Mouse (Mus musculus) hematopoietic stem cell, adult 5-6 weeks (primary cell): ENCODE data around the gene Txndc11. TPM values are rescaled to one million over a fixed set of nuclear protein-coding genes. Genes with fewer than 3 reads are reported as not detected.

Experiments used
- ATAC-seq, 2 experiments: fragments of 125-278 bp in 1 of 2; replicated peaks in 1 of 2; 2 replicates each; pipeline ENCODE4 v1.8.0; 2016 to 2017; ENCODE audit warnings: inconsistent platforms in 2 of 2, mild to moderate bottlenecking in 2 of 2, moderate number of reproducible peaks in 2 of 2, low read depth in 1 of 2, moderate TSS enrichment in 1 of 2; ENCODE audit not compliant: low FRiP score in 2 of 2, poor library complexity in 2 of 2, severe bottlenecking in 2 of 2, insufficient read depth in 1 of 2, low TSS enrichment in 1 of 2
- total RNA-seq: library from RNA; stranded (forward); fragments of 172-1452, 232-1000 nt; gene quantifications from 2 replicates; pipeline ENCODE4 v1.2.3, GENCODE M21; 2017

The Txndc11 gene
- total RNA-seq, 1 experiment from 2014 or later = 19.6 TPM

DNA sequence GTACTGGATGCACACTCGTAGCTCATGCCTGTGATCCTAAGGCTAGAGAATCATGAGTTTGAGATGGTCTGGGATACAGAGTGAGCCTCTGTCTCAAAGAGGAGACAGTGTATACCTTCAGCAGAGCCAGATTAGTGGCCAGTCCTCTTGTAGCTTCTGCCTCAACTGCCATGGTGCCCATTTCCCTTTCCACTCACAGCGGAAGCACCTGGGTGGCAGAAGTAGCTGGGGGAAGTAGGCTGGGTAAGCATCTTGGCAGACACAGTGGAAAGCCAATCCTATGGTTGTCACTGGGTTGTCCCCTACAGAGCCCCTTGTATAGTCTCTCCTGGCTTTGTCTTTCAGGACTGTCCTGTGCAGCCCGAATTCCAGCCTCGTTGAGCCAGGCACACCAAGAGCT lies 62.6 kb downstream of the Txndc11 start:
- peak; percentile 43 to 48; a peak in 3 of 4 replicates for ATAC-seq

DNA sequence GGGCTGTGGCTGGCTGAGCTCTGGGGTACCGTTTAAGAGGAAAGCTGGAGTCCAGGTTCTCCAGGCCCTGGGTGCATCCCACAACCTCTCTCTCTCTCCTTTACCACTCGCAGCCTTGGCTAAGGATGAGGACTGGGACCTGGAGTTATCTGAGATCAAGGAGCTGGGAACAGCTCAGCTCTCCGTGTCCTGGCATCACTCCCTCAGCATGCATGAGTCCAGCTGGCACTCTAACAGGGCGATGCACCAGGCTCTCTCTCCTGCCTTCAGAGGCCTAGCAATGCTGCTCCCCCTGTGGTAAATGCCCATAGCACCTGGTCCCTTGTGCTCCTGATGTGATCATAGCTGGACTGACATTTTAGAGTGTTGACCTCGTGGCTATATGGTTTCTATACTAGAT lies 63.3 kb downstream of the Txndc11 start:
- ATAC-seq = no peak

DNA sequence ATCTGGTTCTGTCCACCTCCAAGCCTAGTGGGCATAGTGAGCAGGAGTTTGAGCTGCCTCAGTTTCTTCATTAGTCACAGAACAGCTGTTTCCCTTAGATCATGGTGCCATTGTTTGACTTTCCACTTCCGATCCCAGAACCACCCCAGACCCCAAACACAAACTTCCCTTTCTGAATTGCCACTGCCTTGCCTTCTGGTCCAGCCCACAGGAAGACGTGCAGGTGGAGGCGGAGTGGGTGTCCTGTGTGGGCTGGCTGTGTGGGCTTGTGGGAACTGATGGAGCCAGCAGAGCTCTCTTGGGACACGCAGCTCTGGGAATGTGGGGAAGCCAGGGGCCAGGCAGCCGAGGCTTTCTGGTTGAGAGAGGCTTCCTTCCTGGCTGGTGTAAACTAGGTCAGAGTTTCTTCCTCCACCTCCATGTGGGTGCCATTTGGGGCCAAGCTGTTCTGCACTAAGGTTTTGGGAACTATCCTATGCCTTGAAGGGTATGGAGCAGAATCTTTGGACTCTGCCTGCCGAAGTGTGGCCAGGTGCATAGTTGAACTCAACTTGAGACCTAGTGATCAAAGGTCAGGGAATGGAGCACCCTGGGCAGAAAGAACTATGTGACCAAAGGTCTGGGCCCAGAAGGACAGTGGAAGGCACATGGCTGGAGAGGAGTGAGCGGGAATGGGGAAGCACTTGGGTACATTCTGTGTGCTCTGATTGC lies 64.6 kb downstream of the Txndc11 start:
- peak; percentile 47 to 49 for ATAC-seq

DNA sequence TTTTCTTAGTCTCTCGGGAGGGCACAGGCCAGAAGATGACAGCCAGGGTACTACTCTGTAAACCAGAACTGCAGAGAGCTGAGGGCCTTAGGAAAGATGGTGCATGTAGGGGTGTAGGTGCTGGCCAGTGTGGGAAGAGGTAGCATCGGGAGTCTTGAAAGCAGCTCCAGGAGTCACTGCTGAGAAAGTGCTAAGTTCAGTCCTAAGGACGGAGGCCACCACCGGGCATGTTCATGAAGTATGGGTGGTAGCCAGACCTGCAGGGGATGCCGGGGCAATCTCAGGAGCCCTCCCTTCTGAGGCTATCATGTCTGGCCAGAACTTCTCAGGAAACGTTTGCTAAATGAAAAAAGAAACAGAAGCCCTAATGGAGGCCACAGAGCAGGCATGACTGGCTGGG lies 65.2 kb downstream of the Txndc11 start:
- no peak for ATAC-seq

DNA sequence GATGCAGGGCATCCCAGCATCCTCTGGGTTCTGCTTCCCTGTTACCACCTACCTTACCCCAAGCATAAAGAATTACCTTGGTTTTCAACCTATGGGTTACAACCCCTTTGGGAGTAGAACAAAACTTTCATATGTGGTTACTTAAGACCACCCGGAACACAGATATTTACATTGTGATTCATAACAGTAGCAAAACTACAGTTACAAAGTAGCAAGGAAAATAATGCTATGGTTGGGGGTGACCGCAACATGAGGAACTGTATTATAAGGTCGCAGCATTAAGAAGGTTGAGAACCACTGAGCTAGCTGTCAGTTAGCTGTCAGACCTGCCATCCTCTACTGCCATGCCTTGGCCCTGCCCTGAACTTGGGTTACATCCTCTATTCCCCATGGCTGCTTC lies 65.8 kb downstream of the Txndc11 start:
- ATAC-seq = no peak

DNA sequence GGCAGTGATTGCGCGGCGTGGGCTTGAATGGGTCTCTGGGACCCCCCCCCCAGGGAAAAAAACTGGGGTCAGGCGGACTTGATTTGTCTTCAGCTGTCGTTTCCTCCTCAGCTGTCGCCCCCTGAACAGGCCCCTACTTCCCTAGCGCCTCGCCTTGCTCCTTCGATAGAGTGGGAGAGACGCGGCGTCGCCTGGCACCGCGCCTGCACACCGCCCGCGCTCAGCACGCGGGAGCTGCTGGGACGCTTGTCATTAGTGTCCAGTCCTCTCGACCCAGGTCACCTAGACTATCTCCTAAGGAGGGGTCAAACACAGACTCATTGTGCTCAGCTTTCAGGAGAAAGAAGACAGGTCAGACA lies 67.6 kb downstream of the Txndc11 start:
- ATAC-seq = no peak

DNA sequence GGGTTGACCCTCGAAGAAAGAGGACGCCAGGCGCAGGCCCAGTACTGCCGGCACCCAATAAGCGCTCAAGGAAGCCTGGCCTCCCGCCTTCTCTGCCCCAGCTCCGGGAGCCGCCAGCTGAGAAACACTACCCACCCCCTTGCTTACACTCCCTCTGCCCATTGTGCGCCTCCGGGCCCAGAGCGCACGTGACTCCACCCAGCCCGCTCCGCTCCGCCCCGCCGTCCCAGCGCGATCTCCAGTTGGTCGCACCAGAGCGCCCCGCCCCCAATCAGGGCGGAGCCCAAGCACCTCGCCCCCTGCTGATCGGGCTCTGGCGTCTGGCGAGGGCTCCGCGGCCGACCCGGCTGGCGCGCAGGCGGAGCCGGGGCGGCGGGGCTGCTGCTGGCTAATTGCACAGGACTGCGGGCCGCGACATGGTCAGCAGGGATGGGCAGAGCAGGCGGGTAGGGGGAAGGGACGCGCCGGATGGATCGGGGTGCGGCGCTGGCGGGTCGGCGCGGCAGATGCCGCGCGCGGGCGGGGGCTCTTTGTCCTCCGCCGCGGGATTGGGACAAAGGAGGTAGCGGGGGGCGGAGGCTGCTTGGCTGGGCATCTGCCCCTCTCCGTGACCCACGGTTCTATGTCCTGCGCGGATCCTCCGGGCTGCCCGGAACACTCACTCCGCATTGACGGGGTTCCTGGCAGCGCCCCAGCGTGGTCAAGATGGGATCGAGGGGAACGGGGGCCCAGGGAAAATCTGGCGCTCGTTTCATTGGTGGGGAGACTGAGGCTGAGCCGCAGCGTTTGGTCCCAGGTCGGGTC lies 68.2 kb downstream of the Txndc11 start, which contains the start of gene Litaf:
TSS of gene Litaf (minus strand) at position 129 of the 804 bp plus-strand sequence.
- ATAC-seq = peak; percentile 88 to 92

DNA sequence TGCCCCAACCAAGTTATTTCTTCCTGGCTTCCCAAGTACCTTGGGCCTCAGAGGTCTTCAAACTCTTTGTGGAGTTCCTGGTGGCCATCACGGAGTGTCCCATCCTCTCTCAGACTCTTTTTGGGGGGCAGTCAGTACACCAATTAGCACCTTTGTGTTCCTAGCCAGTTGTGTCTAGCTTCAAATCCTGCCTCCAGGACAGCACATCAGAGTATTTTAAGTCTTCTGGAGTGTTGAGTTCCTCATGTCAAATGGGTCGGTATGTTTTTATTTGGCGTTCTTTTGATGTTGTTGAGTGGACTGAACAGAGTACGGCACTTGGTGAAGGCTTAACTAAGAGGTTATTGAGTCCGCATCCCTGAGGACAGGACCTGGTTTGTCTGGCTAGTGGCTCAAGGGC lies 69.0 kb downstream of the Txndc11 start:
- ATAC-seq = no peak

DNA sequence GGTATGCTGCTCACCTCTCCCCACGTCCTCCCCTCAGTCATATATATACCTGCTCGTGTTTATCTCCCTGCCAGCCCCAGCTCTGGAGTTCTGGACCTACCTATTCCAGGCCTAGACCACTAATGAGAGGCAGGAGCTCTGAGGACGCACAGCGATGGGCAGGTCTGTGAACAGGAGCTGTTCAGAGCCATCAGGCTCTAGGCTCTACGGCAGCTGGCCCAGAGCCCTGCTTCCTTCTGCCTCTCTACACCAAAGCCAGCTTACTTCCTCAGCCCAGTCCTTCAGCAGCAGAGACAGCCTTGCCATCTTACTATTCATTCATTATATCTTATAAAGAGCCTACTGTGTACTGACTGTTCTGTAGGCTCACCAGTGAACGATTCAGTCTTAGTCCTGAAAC lies 69.7 kb downstream of the Txndc11 start:
- no peak for ATAC-seq

DNA sequence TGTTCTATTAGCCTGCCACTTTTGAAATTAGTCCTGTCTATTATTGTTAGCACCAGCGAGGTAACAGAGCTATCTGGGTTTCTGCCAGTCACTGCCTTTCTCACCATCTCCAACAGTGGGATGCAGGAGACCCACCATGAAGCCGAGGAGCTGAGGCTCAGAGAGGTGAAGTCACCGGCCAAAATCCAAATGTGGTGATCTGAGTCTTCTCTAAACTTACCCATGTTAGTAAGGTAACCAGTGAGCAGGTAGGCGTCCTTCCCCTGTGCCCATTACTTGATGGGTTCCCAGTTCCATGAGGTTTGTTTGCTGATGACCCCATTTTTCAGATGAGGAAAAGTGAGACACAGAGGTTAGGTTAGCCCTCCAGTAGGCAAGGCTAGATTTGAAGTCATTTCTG lies 70.1 kb downstream of the Txndc11 start:
- no peak for ATAC-seq

DNA sequence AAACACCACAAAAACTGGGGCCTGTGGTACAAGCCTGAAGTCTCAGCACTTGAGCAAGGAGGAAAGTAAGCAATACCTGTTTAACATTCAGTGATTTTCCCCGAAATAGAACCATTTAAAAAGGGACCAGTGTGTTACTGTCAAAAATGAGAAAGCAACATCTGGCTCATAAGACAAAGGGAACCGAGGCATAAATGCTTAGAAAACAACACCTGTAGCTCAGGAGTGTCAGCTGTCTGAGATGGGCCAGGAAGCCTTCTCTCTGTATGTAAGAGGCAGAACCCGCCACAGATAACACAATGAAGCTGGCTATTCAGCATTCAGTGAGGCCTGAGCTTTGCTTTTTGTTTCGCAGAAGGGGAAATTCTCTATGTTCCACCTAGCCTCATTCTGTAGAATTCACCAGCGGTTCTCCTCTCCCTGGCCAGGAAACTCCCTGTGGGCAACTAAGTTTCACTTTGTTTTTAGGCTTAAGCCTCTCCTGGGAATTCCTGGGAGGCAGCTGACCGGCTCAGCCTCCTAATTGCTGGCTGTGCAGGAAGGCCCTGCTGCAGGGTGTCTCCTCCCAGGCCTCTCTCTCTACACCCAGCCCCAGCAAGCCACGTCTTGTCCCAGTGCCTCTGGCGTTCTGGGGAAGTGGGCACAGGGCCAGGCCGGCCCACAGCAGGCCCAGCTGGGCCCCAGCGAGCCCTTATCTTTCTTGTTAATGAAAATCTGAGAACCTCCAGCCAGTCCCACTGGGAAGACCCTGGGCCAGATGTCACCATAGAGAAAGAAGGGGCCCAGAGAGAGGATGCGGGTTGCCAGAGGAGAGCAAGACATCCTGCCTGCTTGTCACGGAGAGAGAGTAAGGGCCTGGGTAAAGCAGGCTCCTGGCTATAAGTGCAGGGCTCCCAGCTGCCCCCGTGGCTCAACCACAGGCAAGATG lies 71.4 kb downstream of the Txndc11 start:
- ATAC-seq = peak; percentile 31 to 34; a peak in 3 of 4 replicates

DNA sequence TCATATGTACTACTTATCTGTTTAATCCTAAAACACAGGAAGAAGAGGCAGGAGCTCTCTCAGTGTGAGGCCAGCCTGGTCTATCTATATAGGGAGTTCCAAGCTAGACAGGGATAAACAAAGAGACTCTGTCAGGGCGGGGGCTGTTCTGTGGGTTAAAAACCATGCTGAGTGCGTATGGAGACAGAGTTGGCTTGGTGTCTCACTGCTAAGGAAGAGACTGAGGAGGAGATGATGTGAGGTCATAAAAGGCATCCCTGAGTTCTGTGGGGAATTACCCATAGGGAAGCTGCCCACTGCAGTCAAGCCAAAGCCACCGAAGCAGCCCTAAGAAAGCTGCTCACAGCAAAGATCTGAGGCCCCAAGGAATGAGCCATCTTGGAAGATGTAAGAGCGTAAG lies 73.8 kb downstream of the Txndc11 start, which contains the start of gene Snn:
TSS of gene Snn (plus strand) at position 301 of the 400 bp plus-strand sequence.
- ATAC-seq = no peak

DNA sequence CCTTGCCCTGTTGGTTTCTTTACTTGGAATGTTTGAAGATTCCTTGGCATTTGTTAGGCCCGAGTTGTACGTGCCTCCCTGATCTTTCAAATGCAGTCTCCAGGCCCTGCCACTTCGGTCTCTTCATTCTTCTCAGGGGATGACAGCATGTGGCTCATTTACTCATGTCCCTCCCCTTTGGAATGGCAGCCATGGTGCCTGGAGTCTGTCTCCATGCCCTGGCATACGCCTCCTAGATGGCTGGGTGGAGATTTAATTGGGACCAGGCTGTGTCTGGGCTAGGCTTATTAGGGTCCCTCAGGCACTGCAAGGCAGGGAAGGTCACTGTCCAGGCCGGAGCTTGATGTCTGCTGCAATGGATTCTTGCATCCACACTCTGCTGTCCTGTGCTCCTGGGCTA lies 78.5 kb downstream of the Txndc11 start:
- no peak for ATAC-seq

DNA sequence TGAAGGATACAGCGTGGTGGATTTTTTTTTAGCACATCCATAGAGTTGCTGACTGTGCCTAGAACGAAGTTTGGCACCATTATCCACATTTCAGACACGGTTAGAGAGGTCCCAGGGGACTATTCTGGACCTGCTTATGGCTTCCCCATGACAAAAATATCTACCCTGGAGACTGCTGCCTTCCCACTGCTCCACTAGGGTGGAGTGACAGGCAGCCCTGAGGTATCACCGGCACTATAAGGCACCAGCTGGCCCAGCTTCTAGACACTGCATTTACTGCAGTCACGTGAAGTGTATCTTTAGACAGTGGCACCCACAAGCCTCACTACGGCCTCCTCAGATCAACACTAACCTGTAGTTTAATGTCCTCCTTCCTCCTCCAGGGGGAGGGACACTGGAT lies 79.6 kb downstream of the Txndc11 start:
- no peak for ATAC-seq

DNA sequence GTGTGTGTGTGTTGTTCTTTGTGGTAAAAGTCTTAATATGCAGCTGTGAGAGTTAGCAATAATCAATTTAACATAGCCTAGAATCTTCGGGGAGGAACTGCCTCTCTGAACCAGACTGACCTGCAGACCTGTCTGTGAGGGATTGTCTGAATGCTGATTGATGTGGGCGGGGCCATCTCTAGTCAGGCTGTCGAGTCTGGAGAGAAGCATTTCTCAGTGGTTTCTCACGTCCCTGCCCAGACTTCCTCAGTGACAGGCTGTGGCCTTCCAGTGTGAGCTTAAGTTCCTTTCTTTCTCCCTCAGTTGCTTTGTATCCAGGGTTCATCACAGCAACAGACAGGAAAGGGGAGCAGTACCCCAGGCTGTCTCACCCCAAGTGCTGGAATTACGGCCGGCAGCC lies 80.0 kb downstream of the Txndc11 start:
- ATAC-seq = peak; percentile 33 to 56; a peak in 3 of 4 replicates

DNA sequence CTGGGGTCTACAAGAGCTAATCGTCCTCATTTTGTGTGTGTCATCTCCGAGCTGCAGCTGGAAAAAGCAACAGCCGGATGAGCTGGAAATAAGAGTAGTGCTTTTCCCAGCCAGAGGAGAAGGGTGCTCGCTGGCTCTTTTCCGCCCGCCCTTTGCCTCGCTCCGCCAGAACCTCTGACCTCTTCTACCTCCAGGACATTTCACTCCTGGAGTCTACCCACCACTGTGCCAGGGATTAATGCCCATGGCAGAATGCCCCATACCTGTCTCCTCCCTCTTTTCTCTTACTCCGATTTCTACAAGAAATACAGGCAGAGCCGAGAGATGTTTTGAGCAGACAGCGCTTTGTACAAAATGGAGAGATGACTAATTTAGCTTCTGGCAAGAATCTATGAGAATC lies 83.3 kb downstream of the Txndc11 start:
- no peak for ATAC-seq

DNA sequence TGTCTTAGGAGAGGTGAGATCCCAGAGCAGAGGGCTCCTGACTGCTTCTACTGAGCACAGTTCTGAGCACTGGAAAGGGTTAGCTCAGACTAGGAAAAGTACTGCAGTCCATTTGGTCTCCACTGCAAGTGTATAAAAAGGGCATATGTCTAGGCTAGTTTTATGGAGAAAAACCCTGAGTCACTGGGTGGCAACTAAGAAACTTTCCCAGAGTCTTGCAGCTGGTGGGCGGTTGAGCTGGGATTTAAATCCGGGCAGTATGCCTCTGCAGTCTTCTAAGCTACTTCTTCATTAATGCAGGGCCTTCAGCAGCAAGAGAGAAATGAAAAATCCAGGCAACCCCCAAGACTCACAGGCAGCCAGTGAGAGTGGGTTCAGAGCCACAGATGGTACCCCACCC lies 84.2 kb downstream of the Txndc11 start:
- ATAC-seq = no peak

DNA sequence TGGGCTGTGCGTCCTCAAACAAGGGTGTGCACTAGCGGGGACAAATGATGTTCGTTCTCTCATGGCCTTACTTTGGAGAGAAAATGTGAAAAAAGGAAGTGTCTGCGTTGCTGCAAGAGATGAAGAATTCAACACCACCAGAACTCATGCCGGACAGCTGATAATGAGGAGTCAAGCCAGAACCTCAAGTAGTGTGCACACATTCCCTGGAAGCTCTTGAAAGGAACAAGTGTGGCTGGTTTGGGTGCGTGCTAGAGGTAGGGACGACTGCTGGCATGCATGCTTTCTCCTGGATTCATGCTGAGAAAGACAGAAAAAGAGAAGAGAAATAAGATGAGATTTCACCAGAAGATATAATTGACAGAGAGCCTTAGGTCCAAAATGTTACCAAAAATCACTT lies 87.3 kb downstream of the Txndc11 start:
- no peak for ATAC-seq
